Mouse (Mus musculus): Measurements from ENCODE around the gene Tmem131. TPM values are rescaled to one million over a fixed set of nuclear protein-coding genes. Genes with fewer than 3 reads are reported as not detected.

The Tmem131 gene
- polyA plus RNA-seq, 1 experiment from 2014 or later, result 19.3 TPM

GRCm38 (mm10) chr1:36982191-36982961 is 38.9 kb upstream of the Tmem131 start:
- no peak for ATAC-seq (ENCODE audit: insufficient read depth, low FRiP score, low TSS enrichment)
- no peak for DNase-seq (ENCODE audit: low spot score)
- no peaks in the 10 kb centered on the region for H3K36me3 ChIP-seq (ENCODE audit: control insufficient read depth, insufficient read depth, low read length)
- no peaks in the 10 kb centered on the region for H3K27me3 ChIP-seq (ENCODE audit: control insufficient read depth, insufficient read depth, low read length)
- H3K27ac ChIP-seq (ENCODE audit: low read depth, low read length), result no peak overlapping the region
- 89% methylated on average over 9 of the region's 9 CpGs for WGBS
- no peak overlapping the region for H3K9ac ChIP-seq (ENCODE audit: low read length)
- H3K4me3 ChIP-seq (ENCODE audit: low read depth, low read length), result no peak overlapping the region
- H3K4me2 ChIP-seq (ENCODE audit: low read depth), result no peak overlapping the region
- no peaks in the 10 kb centered on the region for H3K9me3 ChIP-seq (ENCODE audit: control insufficient read depth, low read length)
- H3K4me1 ChIP-seq (ENCODE audit: control insufficient read depth, insufficient read depth, low read length), result no peaks in the 10 kb centered on the region

DNA sequence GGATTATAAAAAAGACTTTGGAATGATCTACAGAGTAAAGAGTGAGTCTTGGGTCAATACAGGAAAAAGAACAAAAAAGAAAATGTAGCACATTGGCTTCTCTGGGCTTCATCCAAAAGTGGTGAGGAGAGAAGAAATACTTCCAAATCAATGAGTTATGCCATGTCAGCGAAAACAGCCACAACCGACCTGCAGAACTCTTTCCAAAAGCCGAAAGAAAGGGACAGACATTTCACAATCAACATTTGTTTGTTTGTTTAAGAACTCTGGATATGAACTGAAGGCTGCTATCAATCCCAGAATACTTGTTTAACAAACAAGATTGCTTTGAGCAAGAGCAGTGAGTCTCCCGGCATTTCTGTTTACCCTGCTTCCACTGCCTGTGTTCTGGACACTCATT is 33.3 kb upstream of the Tmem131 start:
- no peaks in the 10 kb centered on the region for H3K9me3 ChIP-seq (ENCODE audit: control insufficient read depth, low read length)
- no peak overlapping the region for H3K4me3 ChIP-seq (ENCODE audit: low read depth, low read length)
- no peaks in the 10 kb centered on the region for H3K36me3 ChIP-seq (ENCODE audit: control insufficient read depth, insufficient read depth, low read length)
- 94% methylated on average over 4 of the region's 4 CpGs for WGBS
- ATAC-seq (ENCODE audit: insufficient read depth, low FRiP score, low TSS enrichment), result no peak
- DNase-seq (ENCODE audit: low spot score), result no peak
- H3K4me2 ChIP-seq (ENCODE audit: low read depth), result no peak overlapping the region
- no peak overlapping the region for H3K27ac ChIP-seq (ENCODE audit: low read depth, low read length)
- no peaks in the 10 kb centered on the region for H3K4me1 ChIP-seq (ENCODE audit: control insufficient read depth, insufficient read depth, low read length)
- no peak overlapping the region for H3K9ac ChIP-seq (ENCODE audit: low read length)
- H3K27me3 ChIP-seq (ENCODE audit: control insufficient read depth, insufficient read depth, low read length), result no peaks in the 10 kb centered on the region

DNA sequence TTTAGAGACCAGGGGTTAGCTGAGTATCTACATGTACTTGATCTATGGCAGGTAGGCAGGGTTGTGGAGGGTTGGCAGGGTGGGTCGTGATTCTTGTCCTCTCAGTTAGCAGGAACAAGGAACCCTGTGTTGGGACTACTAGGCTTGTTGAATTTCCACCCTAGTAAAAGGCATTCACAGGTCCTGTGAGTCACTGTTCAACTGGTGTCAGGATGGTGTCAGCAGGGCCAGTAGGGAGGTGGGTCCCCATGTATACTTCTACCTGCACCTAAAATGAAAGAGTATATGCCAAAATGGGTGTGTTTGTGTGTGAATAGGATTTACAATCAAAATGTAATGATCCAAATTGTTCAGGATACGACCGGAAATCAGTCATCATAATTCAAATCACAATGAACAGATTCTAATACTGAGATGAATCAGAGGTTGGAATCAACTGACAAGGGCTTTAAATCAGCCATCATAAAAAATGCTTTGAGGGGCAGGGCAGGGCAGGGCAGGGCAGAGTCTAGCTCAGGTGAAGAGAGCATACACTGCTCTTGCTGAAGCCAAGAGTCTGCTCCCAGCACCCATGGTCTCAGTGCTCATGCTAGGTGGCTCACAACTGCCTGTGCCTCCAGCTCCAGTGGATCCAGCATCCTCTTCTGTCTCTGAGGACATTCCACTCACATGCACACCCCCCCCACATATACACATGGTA is 27.6 kb upstream of the Tmem131 start:
- ATAC-seq (ENCODE audit: insufficient read depth, low FRiP score, low TSS enrichment), result no peak
- WGBS, result 90% methylated on average over 3 of the region's 3 CpGs
- DNase-seq (ENCODE audit: low spot score), result no peak
- no peaks in the 10 kb centered on the region for H3K36me3 ChIP-seq (ENCODE audit: control insufficient read depth, insufficient read depth, low read length)
- H3K9me3 ChIP-seq (ENCODE audit: control insufficient read depth, low read length), result no peaks in the 10 kb centered on the region
- no peak overlapping the region for H3K27ac ChIP-seq (ENCODE audit: low read depth, low read length)
- H3K4me1 ChIP-seq (ENCODE audit: control insufficient read depth, insufficient read depth, low read length), result no peaks in the 10 kb centered on the region
- H3K27me3 ChIP-seq (ENCODE audit: control insufficient read depth, insufficient read depth, low read length), result no peaks in the 10 kb centered on the region
- H3K4me2 ChIP-seq (ENCODE audit: low read depth), result no peak overlapping the region
- no peak overlapping the region for H3K4me3 ChIP-seq (ENCODE audit: low read depth, low read length)
- no peak overlapping the region for H3K9ac ChIP-seq (ENCODE audit: low read length)

DNA sequence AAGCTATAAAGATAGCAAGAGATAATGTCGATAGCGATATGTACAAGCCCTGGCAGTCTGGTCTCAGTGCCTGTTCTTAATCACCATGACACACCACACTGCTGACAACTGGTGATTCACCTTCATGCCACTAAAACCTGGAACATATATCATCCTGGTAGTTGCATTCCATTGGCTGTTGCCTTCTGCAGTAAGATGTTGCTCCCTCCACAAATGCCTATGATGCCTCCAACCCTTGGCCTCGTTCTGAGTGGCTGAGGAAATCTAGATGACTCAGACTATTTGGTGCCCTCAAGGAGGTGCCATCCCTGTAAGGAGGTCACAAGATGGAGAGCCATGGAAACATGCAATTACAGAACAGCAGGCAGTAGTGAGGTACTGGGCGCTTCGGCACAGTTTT is 22.4 kb upstream of the Tmem131 start:
- Histone ChIP-seq H3K27me3 (ENCODE audit: control insufficient read depth, insufficient read depth, low read length) (no peaks in the 10 kb centered on the region), H3K4me2 (ENCODE audit: low read depth) (no peak overlapping the region), H3K27ac (ENCODE audit: low read depth, low read length) (no peak overlapping the region), H3K9ac (ENCODE audit: low read length) (no peak overlapping the region), H3K36me3 (ENCODE audit: control insufficient read depth, insufficient read depth, low read length) (no peaks in the 10 kb centered on the region), H3K9me3 (ENCODE audit: control insufficient read depth, low read length) (no peaks in the 10 kb centered on the region), H3K4me3 (ENCODE audit: low read depth, low read length) (no peak overlapping the region), H3K4me1 (ENCODE audit: control insufficient read depth, insufficient read depth, low read length) (no peaks in the 10 kb centered on the region)
- DNase-seq (ENCODE audit: low spot score) (no peak), ATAC-seq (ENCODE audit: insufficient read depth, low FRiP score, low TSS enrichment) (no peak)
- 91% methylated on average over 5 of the region's 5 CpGs for WGBS

DNA sequence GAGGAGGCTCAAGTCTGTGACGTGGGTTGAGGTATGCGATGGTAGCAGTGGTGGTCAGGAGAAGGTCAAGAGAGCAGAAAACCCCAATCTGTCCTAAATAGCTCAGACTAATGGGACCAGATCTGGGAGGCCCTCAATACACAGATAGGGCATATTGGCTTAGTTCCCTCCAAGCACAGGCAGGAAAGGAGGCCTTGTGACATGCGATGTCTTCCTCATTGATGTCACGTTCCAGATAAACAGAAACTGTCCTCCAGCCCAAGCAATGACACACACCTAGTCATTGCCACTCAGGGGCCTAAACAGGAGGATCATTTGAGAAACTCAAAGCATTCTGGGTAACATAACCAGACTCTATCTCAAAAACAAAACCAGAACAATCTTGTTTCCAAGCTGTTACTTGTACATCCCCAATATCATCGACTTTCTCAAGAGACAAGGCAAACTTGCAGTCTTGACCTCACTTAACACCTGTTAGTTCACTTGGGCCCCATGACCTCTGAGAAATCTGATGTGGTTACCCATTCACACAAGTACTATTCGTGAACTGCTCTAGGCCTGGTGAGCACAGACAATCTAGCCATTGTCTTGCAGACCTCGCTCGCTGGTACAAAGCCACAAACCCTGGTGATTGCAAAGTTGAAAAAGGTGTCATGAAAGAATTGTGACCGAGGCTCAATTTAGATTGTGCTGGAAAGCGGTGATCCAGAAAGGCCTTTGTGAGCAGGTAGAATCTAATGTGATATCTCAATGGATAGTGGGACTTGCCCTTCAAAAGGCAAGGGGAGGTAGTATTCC is 19.1 kb upstream of the Tmem131 start:
- ATAC-seq (ENCODE audit: insufficient read depth, low FRiP score, low TSS enrichment) (no peak), DNase-seq (ENCODE audit: low spot score) (no peak)
- Histone ChIP-seq H3K27me3 (ENCODE audit: control insufficient read depth, insufficient read depth, low read length) (no peaks in the 10 kb centered on the region), H3K4me1 (ENCODE audit: control insufficient read depth, insufficient read depth, low read length) (no peaks in the 10 kb centered on the region), H3K9ac (ENCODE audit: low read length) (no peak overlapping the region), H3K9me3 (ENCODE audit: control insufficient read depth, low read length) (no peaks in the 10 kb centered on the region), H3K27ac (ENCODE audit: low read depth, low read length) (no peak overlapping the region), H3K36me3 (ENCODE audit: control insufficient read depth, insufficient read depth, low read length) (no peaks in the 10 kb centered on the region), H3K4me2 (ENCODE audit: low read depth) (no peak overlapping the region), H3K4me3 (ENCODE audit: low read depth, low read length) (no peak overlapping the region)
- 69% methylated on average over 10 of the region's 10 CpGs for WGBS

- Histone ChIP-seq H3K4me1 (ENCODE audit: control insufficient read depth, insufficient read depth, low read length) (no peaks in the 10 kb centered on the region), H3K27me3 (ENCODE audit: control insufficient read depth, insufficient read depth, low read length) (no peaks in the 10 kb centered on the region), H3K4me2 (ENCODE audit: low read depth) (no peak overlapping the region), H3K9ac (ENCODE audit: low read length) (no peak overlapping the region), H3K27ac (ENCODE audit: low read depth, low read length) (no peak overlapping the region), H3K4me3 (ENCODE audit: low read depth, low read length) (no peak overlapping the region), H3K36me3 (ENCODE audit: control insufficient read depth, insufficient read depth, low read length) (no peaks in the 10 kb centered on the region), H3K9me3 (ENCODE audit: control insufficient read depth, low read length) (no peaks in the 10 kb centered on the region)
- ATAC-seq (ENCODE audit: insufficient read depth, low FRiP score, low TSS enrichment) (no peak), DNase-seq (ENCODE audit: low spot score) (no peak)
- 89% methylated on average over 16 of the region's 16 CpGs for WGBS
Observed at GRCm38 (mm10) chr1:36960509-36961222, 17.2 kb upstream of the Tmem131 start.

DNA sequence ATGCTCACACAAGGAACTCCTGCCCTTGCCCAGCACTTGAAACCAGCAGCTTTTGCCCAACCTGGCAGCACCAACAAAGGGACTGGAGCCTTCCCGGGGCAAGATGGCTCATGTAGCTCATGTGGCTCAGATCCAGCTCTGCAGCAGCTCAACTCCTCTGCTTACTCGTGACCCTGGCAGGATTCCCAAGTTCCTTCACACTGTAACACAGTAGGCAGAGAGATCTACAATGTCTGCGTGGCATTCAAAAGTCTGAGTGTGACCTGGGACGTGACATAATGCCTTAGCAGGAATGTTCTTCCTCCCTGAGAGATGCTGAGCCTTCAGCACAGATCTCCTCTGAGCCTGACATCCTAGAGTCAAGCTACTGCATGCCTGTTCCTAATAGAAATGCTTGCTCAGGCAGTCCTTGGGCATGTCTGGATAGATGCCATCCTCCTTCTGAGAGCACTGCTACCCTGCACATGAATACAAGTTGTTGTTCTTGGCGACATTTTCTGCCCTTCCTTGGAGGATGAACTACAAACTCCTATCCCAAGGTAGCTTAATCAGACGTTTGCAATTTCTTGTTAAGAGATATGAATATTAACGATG is 6.2 kb upstream of the Tmem131 start:
- H3K27ac ChIP-seq (ENCODE audit: low read depth, low read length), result no peak overlapping the region
- DNase-seq (ENCODE audit: low spot score) (no peak), ATAC-seq (ENCODE audit: insufficient read depth, low FRiP score, low TSS enrichment) (no peak)
- H3K27me3 ChIP-seq (ENCODE audit: control insufficient read depth, insufficient read depth, low read length), result no peaks in the 10 kb centered on the region
- no peak overlapping the region for H3K4me2 ChIP-seq (ENCODE audit: low read depth)
- H3K4me3 ChIP-seq (ENCODE audit: low read depth, low read length), result no peak overlapping the region
- 84% methylated on average over 7 of the region's 7 CpGs for WGBS
- H3K4me1 ChIP-seq (ENCODE audit: control insufficient read depth, insufficient read depth, low read length), result no peaks in the 10 kb centered on the region
- no peaks in the 10 kb centered on the region for H3K9me3 ChIP-seq (ENCODE audit: control insufficient read depth, low read length)
- H3K36me3 ChIP-seq (ENCODE audit: control insufficient read depth, insufficient read depth, low read length), result no peaks in the 10 kb centered on the region
- no peak overlapping the region for H3K9ac ChIP-seq (ENCODE audit: low read length)

DNA sequence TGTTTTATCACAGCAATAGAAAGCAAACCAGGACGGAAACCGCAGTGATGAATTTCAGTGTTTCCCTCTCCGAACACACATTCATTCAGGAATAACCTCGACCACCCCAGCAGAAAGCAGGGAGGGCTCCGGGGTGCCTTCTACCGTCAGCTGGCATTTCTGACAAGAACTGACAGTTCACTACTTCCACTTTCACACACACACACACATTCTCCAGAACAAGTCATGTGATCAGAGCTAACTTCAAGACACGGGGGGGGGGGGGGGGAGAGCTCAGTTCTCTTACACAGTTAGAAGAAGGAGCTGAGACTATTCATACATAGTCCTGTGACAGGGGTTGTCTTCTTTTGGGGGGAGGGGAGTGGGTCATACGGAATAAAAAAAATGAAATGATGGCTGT is 4.0 kb upstream of the Tmem131 start:
- WGBS, result 91% methylated on average over 7 of the region's 8 CpGs
- Histone ChIP-seq H3K4me2 (ENCODE audit: low read depth) (no peak overlapping the region), H3K27me3 (ENCODE audit: control insufficient read depth, insufficient read depth, low read length) (no peaks in the 10 kb centered on the region), H3K4me3 (ENCODE audit: low read depth, low read length) (no peak overlapping the region), H3K9me3 (ENCODE audit: control insufficient read depth, low read length) (no peaks in the 10 kb centered on the region), H3K4me1 (ENCODE audit: control insufficient read depth, insufficient read depth, low read length) (no peaks in the 10 kb centered on the region), H3K27ac (ENCODE audit: low read depth, low read length) (no peak overlapping the region), H3K9ac (ENCODE audit: low read length) (no peak overlapping the region), H3K36me3 (ENCODE audit: control insufficient read depth, insufficient read depth, low read length) (no peaks in the 10 kb centered on the region)
- ATAC-seq (ENCODE audit: insufficient read depth, low FRiP score, low TSS enrichment) (no peak), DNase-seq (ENCODE audit: low spot score) (no peak)

All from neural tube, embryonic 11.5 days (tissue).